Mouse (Mus musculus) bone marrow macrophage, adult 2 months (primary cell): ENCODE results near the gene Klhdc7b.
A peak's percentile ranks its signal among the peaks of the same experiment; 100 is the strongest.

ENCODE experiments used
- CTCF ChIP-seq: IDR thresholded peaks from 2 replicates; pipeline ENCODE4 v1.5.1; 2012; ENCODE audit warnings: low read depth, mild to moderate bottlenecking, low read length, moderate library complexity
- POLR2A ChIP-seq: IDR thresholded peaks from 2 replicates; pipeline ENCODE4 v1.6.1; 2012; ENCODE audit warnings: mild to moderate bottlenecking, low read depth, low read length, borderline replicate concordance

DNA sequence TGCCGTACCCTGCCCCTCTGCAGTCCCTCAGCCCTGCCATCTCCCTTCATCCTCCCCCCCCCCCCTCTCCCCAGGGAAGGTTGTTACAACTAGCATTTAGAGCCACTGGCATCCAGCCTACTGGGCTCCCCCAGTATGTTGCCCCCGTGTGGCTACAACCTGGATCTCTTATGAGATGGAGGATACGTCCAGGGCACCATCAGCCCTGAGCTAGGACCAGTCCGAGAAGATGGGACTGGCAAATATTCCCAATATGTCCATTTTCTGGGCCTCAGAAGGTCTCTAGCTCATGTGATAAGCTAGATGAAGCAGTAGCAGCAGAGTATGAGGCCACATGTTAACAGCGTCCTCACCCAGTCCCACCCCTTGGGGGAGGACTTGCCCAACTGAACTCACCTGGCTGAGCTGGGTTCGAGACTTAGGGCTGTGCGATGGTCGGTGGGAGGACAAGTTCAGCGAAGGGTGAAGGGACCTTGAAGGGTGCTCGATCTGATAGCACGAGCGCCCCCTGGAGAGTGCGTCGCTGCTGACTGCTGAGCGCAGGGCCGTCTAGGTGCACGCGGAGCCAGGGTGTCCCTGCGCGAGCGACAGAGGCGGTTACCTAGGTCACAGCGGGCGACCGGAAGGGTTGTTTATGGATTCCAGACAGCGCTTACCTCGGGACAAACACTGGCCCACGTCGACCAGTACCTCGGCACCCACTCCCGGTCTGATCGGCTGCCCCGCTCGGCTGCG, 11.5 kb upstream of the Klhdc7b start:
- peak; percentile 47 for TF ChIP-seq CTCF
- no peak for TF ChIP-seq POLR2A
